Mouse (Mus musculus) thymus, adult 2 months (tissue): Measurements from ENCODE around the gene Spcs3.

Experiments
- CTCF ChIP-seq: fragments of 200-500 bp; IDR thresholded peaks from 2 replicates; pipeline ENCODE4 v1.5.1; 2012; ENCODE audit warnings: mild to moderate bottlenecking, control low read depth, low read length, moderate library complexity, borderline replicate concordance; ENCODE audit not compliant: control insufficient read depth, poor library complexity, insufficient read depth; ENCODE audit errors: extremely low read depth
- POLR2A ChIP-seq: fragments of 200-500 bp; IDR thresholded peaks from 2 replicates; pipeline ENCODE4 v1.6.1; 2012; ENCODE audit warnings: mild to moderate bottlenecking, low read length, control low read depth, moderate library complexity; ENCODE audit not compliant: control insufficient read depth, poor library complexity, insufficient read depth; ENCODE audit errors: extremely low read depth

- TF ChIP-seq CTCF (no peak), POLR2A (no peak)
Measured at GRCm38 (mm10) chr8:54491934-54492333, 37.9 kb downstream of the Spcs3 start.
